Mouse (Mus musculus): ENCODE measurements at regions not wholly inside any gene's neighbourhood (a gene's known extent, or its start where the extent isn't known, plus 50 kb on each side); places are given as distances from the start of the nearest gene placed in this dataset.

DNA sequence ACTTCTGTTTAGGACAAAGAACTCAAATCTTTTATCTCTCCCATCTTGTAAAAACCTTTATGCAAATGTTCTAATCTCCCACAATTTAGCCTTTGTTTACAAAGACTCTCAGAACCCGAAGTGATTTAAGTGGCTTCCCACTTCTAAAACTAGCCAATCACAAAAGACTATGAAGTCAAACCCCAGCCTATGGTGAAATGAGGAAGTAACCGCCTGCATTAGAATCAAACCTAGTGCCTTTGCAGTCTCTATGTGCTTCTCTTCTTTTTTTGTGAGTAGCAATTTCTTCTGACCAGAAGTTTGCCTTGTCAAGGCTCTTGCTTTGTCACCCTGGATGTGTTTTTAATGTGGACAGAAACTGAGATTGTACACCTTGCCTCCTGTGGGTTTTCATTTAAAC, 53.6 kb upstream of the Slc25a13 start:
- no peak for TF ChIP-seq POLR2A (IDR thresholded peaks at IDR 0.05; ENCODE audit: borderline replicate concordance, extremely low read depth, low read depth, low read length)
- no peak for TF ChIP-seq CTCF (IDR thresholded peaks at IDR 0.05; ENCODE audit: insufficient read depth, low read length)

All from lung, adult 2 months (tissue).